Mouse (Mus musculus) ES-Bruce4 (cell line): ENCODE results near the gene Nr2c1.

ENCODE experiments used
- CTCF ChIP-seq: IDR thresholded peaks from one replicate; pipeline ENCODE4 v1.8.1; 2011; ENCODE audit warnings: low read depth, low read length
- EP300 ChIP-seq: IDR thresholded peaks from 2 replicates; pipeline ENCODE4 v1.6.1; 2011; ENCODE audit warnings: low read depth, low read length; ENCODE audit not compliant: insufficient read depth
- POLR2A ChIP-seq: IDR thresholded peaks from one replicate; pipeline ENCODE4 v1.8.1; 2011; ENCODE audit warnings: low read length; ENCODE audit not compliant: insufficient read depth

DNA sequence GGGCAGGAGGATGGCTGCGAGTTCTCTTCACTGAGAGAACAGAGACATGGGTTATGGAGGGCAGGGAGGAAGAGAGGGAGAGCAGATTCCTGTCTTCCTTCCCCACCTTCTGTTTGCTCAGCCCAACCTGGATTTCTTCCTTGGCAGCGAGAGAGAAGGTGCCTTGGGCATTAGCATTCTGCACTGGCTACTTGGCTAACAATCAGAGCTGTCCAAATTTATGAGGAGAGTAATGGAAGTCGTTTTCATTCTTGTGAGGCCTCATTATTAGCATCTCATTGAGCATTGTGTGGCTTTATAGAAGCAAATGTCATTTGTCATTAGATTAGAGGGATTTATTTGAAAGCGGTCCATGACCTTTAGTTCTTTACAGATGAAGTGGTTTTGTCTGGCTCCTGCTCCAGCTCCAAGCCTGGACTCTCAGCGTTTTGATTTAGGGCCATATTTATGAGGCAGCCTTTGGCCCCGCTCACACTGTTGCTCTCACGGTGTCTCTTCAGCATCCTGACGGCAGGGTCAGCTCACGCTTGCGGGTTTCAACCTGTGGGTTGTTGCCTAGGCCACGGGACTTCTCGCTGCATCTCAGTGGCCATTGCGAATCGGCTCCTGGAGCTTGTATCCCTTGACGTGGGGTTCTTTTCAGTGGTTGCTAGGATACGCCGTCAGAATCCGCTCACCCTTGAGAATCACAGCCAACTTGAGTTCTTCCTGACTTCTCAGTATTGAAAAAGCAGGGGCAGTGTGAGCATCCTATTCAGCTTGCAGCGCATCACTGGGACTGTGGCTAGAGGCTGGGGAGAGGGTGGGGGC, 82.6 kb downstream of the Nr2c1 start:
- TF ChIP-seq EP300 (no peak), POLR2A (no peak), CTCF (no peak)
